Mouse (Mus musculus): Measurements from ENCODE around the gene Pgm2l1. TPM values are rescaled to one million over a fixed set of nuclear protein-coding genes. Genes with fewer than 3 reads are reported as not detected.

The Pgm2l1 gene
- total RNA-seq, 1 experiment: 6.7 TPM

DNA sequence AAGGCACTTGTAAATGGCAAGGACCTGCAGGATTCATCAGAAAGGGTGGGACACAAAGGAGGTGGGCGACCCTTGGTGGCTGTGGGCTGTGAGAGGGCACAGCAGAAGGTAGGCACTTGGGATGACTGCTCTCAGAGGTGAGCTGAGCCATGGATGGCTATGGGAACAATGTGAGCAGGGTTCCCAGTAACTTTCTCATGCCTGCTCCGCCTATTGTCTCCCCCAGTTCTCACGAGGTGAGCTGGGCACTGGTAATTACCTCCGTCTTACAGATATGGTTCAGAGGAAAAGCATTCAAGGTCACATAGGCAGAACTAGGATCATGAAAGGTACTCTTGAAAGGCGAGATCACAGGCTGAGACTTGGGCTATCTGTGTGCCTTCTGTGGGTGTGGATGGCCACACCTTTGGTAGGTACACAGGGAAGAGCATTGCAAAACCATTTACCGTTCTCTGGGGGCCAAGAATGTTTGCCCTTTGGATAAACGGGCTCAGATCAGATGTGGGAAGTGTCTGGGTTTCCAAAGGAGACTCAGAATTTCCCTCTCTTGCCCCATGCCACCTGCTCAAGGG, 47.3 kb upstream of the Pgm2l1 start:
- no peak overlapping the region for H3K4me3 ChIP-seq (ENCODE audit: insufficient read depth in 1 of 2, low read depth in 1 of 2, low read length in 2 of 2, poor library complexity in 1 of 2, severe bottlenecking in 1 of 2)
- no peaks in the 10 kb centered on the region for H3K9me3 ChIP-seq (ENCODE audit: control insufficient read depth, insufficient read depth, low read depth, low read length)
- no peaks in the 10 kb centered on the region for H3K36me3 ChIP-seq (ENCODE audit: control insufficient read depth, insufficient read depth, low read length, poor library complexity, severe bottlenecking)
- H3K9ac ChIP-seq (ENCODE audit: insufficient read depth, low read depth, low read length, poor library complexity, severe bottlenecking): no peak overlapping the region
- DNase-seq (ENCODE audit: low read depth, low spot score): no peak
- in situ Hi-C loops (cut with MboI; ENCODE audit: low sequenced_read_pairs in 2 of 2, unreplicated experiment in 2 of 2): no loop called here
- no peaks in the 10 kb centered on the region for H3K4me1 ChIP-seq (ENCODE audit: control insufficient read depth in 2 of 2, insufficient read depth in 2 of 2, low read length in 2 of 2, poor library complexity in 1 of 2)
- TF ChIP-seq ZC3H11A (IDR thresholded peaks at IDR 0.05; ENCODE audit: borderline replicate concordance, low read depth, low read length) (no peak), ZNF384 (IDR thresholded peaks at IDR 0.05; ENCODE audit: low read depth, low read length) (no peak), HCFC1 (IDR thresholded peaks at IDR 0.05; ENCODE audit: borderline replicate concordance, insufficient read depth, low read length) (no peak), CHD2 (IDR thresholded peaks at IDR 0.05; ENCODE audit: low read depth, low read length) (no peak), MAFK (IDR thresholded peaks at IDR 0.05; ENCODE audit: insufficient read depth, low read depth, low read length) (no peak)
- no peak overlapping the region for H3K27ac ChIP-seq (ENCODE audit: insufficient read depth, low read depth, low read length, poor library complexity, severe bottlenecking)

DNA sequence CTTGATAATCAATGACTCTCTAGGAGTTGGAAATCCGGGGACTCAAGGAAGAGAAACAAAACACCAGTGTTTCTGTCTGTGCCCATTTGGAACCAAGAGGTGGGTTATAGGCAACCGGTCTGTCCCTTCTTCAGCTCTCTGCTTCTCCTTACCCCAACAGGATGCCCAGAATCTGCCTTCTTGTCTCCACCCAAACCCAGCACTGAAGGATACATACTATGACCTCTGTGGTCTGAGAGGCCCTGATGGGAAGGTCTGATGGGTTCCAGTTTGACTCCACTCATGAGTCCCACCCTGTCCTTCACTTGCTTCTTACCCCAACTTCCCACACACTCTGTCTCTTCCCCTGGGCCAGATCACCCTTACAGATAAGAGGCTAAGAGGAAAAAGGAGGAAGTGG, 46.0 kb upstream of the Pgm2l1 start:
- Histone ChIP-seq H3K27ac (ENCODE audit: insufficient read depth, low read depth, low read length, poor library complexity, severe bottlenecking) (no peak overlapping the region), H3K9me3 (ENCODE audit: control insufficient read depth, insufficient read depth, low read depth, low read length) (no peaks in the 10 kb centered on the region), H3K36me3 (ENCODE audit: control insufficient read depth, insufficient read depth, low read length, poor library complexity, severe bottlenecking) (no peaks in the 10 kb centered on the region), H3K4me1 (ENCODE audit: control insufficient read depth in 2 of 2, insufficient read depth in 2 of 2, low read length in 2 of 2, poor library complexity in 1 of 2) (no peaks in the 10 kb centered on the region), H3K9ac (ENCODE audit: insufficient read depth, low read depth, low read length, poor library complexity, severe bottlenecking) (no peak overlapping the region), H3K4me3 (ENCODE audit: insufficient read depth in 1 of 2, low read depth in 1 of 2, low read length in 2 of 2, poor library complexity in 1 of 2, severe bottlenecking in 1 of 2) (no peak overlapping the region)
- in situ Hi-C loops (cut with MboI; ENCODE audit: low sequenced_read_pairs in 2 of 2, unreplicated experiment in 2 of 2): no loop called here
- DNase-seq (ENCODE audit: low read depth, low spot score): no peak
- TF ChIP-seq ZC3H11A (IDR thresholded peaks at IDR 0.05; ENCODE audit: borderline replicate concordance, low read depth, low read length): no peak
- no peak for TF ChIP-seq HCFC1 (IDR thresholded peaks at IDR 0.05; ENCODE audit: borderline replicate concordance, insufficient read depth, low read length)
- TF ChIP-seq ZNF384 (IDR thresholded peaks at IDR 0.05; ENCODE audit: low read depth, low read length): no peak
- no peak for TF ChIP-seq CHD2 (IDR thresholded peaks at IDR 0.05; ENCODE audit: low read depth, low read length)
- no peak for TF ChIP-seq MAFK (IDR thresholded peaks at IDR 0.05; ENCODE audit: insufficient read depth, low read depth, low read length)

DNA sequence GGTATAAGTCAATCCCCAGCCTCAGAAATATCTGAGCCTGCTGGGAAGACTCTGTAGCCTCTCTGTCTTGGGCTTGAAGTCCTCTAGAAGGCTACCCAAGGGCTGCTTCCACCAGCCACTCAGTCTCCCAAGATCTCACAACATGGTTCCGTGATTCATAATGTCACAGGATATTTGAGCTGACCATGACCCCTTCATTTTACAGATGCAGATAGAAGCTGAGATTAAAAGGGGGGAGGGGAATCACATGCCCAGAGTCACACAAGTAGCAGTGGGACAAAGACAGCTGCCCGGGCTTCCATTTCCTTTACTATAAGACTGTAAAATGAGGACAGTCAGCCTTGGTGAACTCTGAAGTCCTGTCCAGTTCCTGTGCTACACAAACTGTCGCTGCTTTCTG, 45.6 kb upstream of the Pgm2l1 start:
- DNase-seq (ENCODE audit: low read depth, low spot score): no peak
- Histone ChIP-seq H3K4me1 (ENCODE audit: control insufficient read depth in 2 of 2, insufficient read depth in 2 of 2, low read length in 2 of 2, poor library complexity in 1 of 2) (no peaks in the 10 kb centered on the region), H3K9ac (ENCODE audit: insufficient read depth, low read depth, low read length, poor library complexity, severe bottlenecking) (no peak overlapping the region), H3K4me3 (ENCODE audit: insufficient read depth in 1 of 2, low read depth in 1 of 2, low read length in 2 of 2, poor library complexity in 1 of 2, severe bottlenecking in 1 of 2) (no peak overlapping the region), H3K36me3 (ENCODE audit: control insufficient read depth, insufficient read depth, low read length, poor library complexity, severe bottlenecking) (no peaks in the 10 kb centered on the region), H3K27ac (ENCODE audit: insufficient read depth, low read depth, low read length, poor library complexity, severe bottlenecking) (no peak overlapping the region), H3K9me3 (ENCODE audit: control insufficient read depth, insufficient read depth, low read depth, low read length) (no peaks in the 10 kb centered on the region)
- in situ Hi-C loops (cut with MboI; ENCODE audit: low sequenced_read_pairs in 2 of 2, unreplicated experiment in 2 of 2): no loop called here
- TF ChIP-seq ZNF384 (IDR thresholded peaks at IDR 0.05; ENCODE audit: low read depth, low read length): no peak
- no peak for TF ChIP-seq HCFC1 (IDR thresholded peaks at IDR 0.05; ENCODE audit: borderline replicate concordance, insufficient read depth, low read length)
- TF ChIP-seq MAFK (IDR thresholded peaks at IDR 0.05; ENCODE audit: insufficient read depth, low read depth, low read length): no peak
- TF ChIP-seq CHD2 (IDR thresholded peaks at IDR 0.05; ENCODE audit: low read depth, low read length): no peak
- no peak for TF ChIP-seq ZC3H11A (IDR thresholded peaks at IDR 0.05; ENCODE audit: borderline replicate concordance, low read depth, low read length)

DNA sequence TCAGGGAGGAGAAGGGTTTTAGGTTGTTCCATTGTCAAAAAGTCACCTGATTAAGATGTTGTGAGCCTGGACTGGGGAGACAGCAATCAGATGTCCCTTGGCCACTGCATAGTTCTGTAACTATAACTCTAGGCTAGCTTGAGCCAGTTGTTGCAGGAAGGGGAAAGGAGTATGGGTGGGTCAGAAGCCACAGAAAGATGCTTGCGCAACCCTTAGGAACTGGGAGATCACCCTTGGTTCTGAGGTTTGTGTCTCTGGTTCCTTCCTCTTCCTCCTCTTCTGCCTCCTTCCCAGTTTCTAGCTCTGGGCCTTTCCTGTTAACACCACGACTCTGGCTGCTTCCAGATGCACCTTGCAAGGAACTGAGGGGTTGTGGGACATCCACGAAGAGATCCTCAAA, 44.8 kb upstream of the Pgm2l1 start:
- in situ Hi-C loops (cut with MboI; ENCODE audit: low sequenced_read_pairs in 2 of 2, unreplicated experiment in 2 of 2): no loop called here
- Histone ChIP-seq H3K36me3 (ENCODE audit: control insufficient read depth, insufficient read depth, low read length, poor library complexity, severe bottlenecking) (no peaks in the 10 kb centered on the region), H3K9ac (ENCODE audit: insufficient read depth, low read depth, low read length, poor library complexity, severe bottlenecking) (no peak overlapping the region), H3K4me3 (ENCODE audit: insufficient read depth in 1 of 2, low read depth in 1 of 2, low read length in 2 of 2, poor library complexity in 1 of 2, severe bottlenecking in 1 of 2) (no peak overlapping the region), H3K9me3 (ENCODE audit: control insufficient read depth, insufficient read depth, low read depth, low read length) (no peaks in the 10 kb centered on the region), H3K4me1 (ENCODE audit: control insufficient read depth in 2 of 2, insufficient read depth in 2 of 2, low read length in 2 of 2, poor library complexity in 1 of 2) (no peaks in the 10 kb centered on the region), H3K27ac (ENCODE audit: insufficient read depth, low read depth, low read length, poor library complexity, severe bottlenecking) (no peak overlapping the region)
- TF ChIP-seq MAFK (IDR thresholded peaks at IDR 0.05; ENCODE audit: insufficient read depth, low read depth, low read length): no peak
- no peak for TF ChIP-seq CHD2 (IDR thresholded peaks at IDR 0.05; ENCODE audit: low read depth, low read length)
- TF ChIP-seq ZC3H11A (IDR thresholded peaks at IDR 0.05; ENCODE audit: borderline replicate concordance, low read depth, low read length): no peak
- no peak for TF ChIP-seq HCFC1 (IDR thresholded peaks at IDR 0.05; ENCODE audit: borderline replicate concordance, insufficient read depth, low read length)
- TF ChIP-seq ZNF384 (IDR thresholded peaks at IDR 0.05; ENCODE audit: low read depth, low read length): no peak
- no peak for DNase-seq (ENCODE audit: low read depth, low spot score)

DNA sequence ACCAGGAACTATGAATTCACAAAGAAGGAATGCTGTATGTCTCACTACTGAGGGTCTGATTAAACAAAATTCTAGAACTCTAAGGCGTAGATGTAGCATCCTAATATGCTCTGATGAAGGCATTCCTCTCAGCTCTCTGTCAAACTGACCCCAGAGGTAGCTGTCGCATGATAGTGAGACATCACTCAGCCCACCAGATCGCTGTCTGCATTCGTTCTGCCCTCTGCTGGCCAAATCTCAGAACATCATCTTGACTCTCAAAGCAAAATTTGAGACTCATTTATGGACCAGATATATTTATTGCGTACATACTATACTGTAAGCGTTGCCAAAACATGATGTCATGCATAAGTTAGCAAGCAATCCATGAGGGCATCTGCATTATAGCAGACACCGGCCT, 39.6 kb upstream of the Pgm2l1 start:
- H3K4me1 ChIP-seq (ENCODE audit: control insufficient read depth in 2 of 2, insufficient read depth in 2 of 2, low read length in 2 of 2, poor library complexity in 1 of 2): no peaks in the 10 kb centered on the region; a peak in 1 of 4 replicates
- no peaks in the 10 kb centered on the region for H3K36me3 ChIP-seq (ENCODE audit: control insufficient read depth, insufficient read depth, low read length, poor library complexity, severe bottlenecking)
- no peak overlapping the region for H3K9ac ChIP-seq (ENCODE audit: insufficient read depth, low read depth, low read length, poor library complexity, severe bottlenecking)
- H3K9me3 ChIP-seq (ENCODE audit: control insufficient read depth, insufficient read depth, low read depth, low read length): no peaks in the 10 kb centered on the region
- peak; percentile 21 for DNase-seq (ENCODE audit: low read depth, low spot score)
- no peak overlapping the region for H3K4me3 ChIP-seq (ENCODE audit: insufficient read depth in 1 of 2, low read depth in 1 of 2, low read length in 2 of 2, poor library complexity in 1 of 2, severe bottlenecking in 1 of 2)
- no peak overlapping the region for H3K27ac ChIP-seq (ENCODE audit: insufficient read depth, low read depth, low read length, poor library complexity, severe bottlenecking)
- TF ChIP-seq HCFC1 (IDR thresholded peaks at IDR 0.05; ENCODE audit: borderline replicate concordance, insufficient read depth, low read length) (no peak), ZC3H11A (IDR thresholded peaks at IDR 0.05; ENCODE audit: borderline replicate concordance, low read depth, low read length) (0 out of 2 replicates have a peak, but pooled peaks have one; percentile 26)
- in situ Hi-C loops (cut with MboI; ENCODE audit: low sequenced_read_pairs in 2 of 2, unreplicated experiment in 2 of 2): no loop called here
